Mouse (Mus musculus): ENCODE data around the gene Slc47a2. TPM values are rescaled to one million over a fixed set of nuclear protein-coding genes. Genes with fewer than 3 reads are reported as not detected.

The Slc47a2 gene
- polyA plus RNA-seq, 1 experiment from 2014 or later = not detected

GRCm38 (mm10) chr11:61300716-61301392 is 41.8 kb downstream of the Slc47a2 start:
- no peak overlapping the region; the same call in 1 of the 2 replicates for H3K4me3 ChIP-seq (replicated peaks)
- no peak overlapping the region for H3K27ac ChIP-seq
- WGBS = 16% methylated on average over 15 of the region's 16 CpGs
- no peaks in the 10 kb centered on the region for H3K9me3 ChIP-seq
- H3K9ac ChIP-seq = no peak overlapping the region
- H3K27me3 ChIP-seq (replicated peaks) = no peaks in the 10 kb centered on the region
- H3K4me1 ChIP-seq = peaks cover 5% of the 10 kb centered on the region; the same call in 1 of the 2 replicates
- peak overlapping the region; percentile 43 for H3K4me2 ChIP-seq
- no peaks in the 10 kb centered on the region for H3K36me3 ChIP-seq
- ATAC-seq (ENCODE audit: insufficient read depth, low FRiP score, low read depth) = peak; percentile 63; the same call in 1 of the 2 replicates

GRCm38 (mm10) chr11:61300205-61300604 is 42.5 kb downstream of the Slc47a2 start:
- Histone ChIP-seq H3K9ac (no peak overlapping the region), H3K27me3 (replicated peaks) (no peaks in the 10 kb centered on the region), H3K4me1 (peaks cover 5% of the 10 kb centered on the region; the same call in 1 of the 2 replicates), H3K27ac (no peak overlapping the region), H3K36me3 (no peaks in the 10 kb centered on the region), H3K4me2 (peak overlapping the region; percentile 43; the same call in 1 of the 2 replicates), H3K4me3 (replicated peaks) (no peak overlapping the region), H3K9me3 (no peaks in the 10 kb centered on the region)
- 56% methylated on average over 3 of the region's 3 CpGs for WGBS
- ATAC-seq (ENCODE audit: insufficient read depth, low FRiP score, low read depth) = no peak

- Histone ChIP-seq H3K9ac (no peak overlapping the region), H3K4me3 (replicated peaks) (no peak overlapping the region), H3K4me1 (peaks cover 5% of the 10 kb centered on the region; the same call in 1 of the 2 replicates), H3K36me3 (no peaks in the 10 kb centered on the region), H3K27me3 (replicated peaks) (no peaks in the 10 kb centered on the region), H3K27ac (no peak overlapping the region), H3K4me2 (no peak overlapping the region), H3K9me3 (no peaks in the 10 kb centered on the region)
- whole genome bisulfite sequencing = 41% methylated on average over 2 of the region's 2 CpGs
- ATAC-seq (ENCODE audit: insufficient read depth, low FRiP score, low read depth) = no peak
These were observed 44.8 kb downstream of the Slc47a2 start for GRCm38 (mm10) chr11:61297901-61298300.

GRCm38 (mm10) chr11:61297326-61297725 is 45.3 kb downstream of the Slc47a2 start:
- no peak overlapping the region for H3K4me2 ChIP-seq
- no peaks in the 10 kb centered on the region for H3K27me3 ChIP-seq (replicated peaks)
- H3K4me1 ChIP-seq = peaks cover 5% of the 10 kb centered on the region; the same call in 1 of the 2 replicates
- no peak overlapping the region for H3K27ac ChIP-seq
- no peaks in the 10 kb centered on the region for H3K9me3 ChIP-seq
- no peak overlapping the region for H3K4me3 ChIP-seq (replicated peaks)
- H3K9ac ChIP-seq = no peak overlapping the region
- 83% methylated on average over 2 of the region's 2 CpGs for WGBS
- ATAC-seq (ENCODE audit: insufficient read depth, low FRiP score, low read depth) = no peak
- no peaks in the 10 kb centered on the region for H3K36me3 ChIP-seq

GRCm38 (mm10) chr11:61296556-61296955 is 46.1 kb downstream of the Slc47a2 start:
- Histone ChIP-seq H3K27me3 (replicated peaks) (no peaks in the 10 kb centered on the region), H3K36me3 (no peaks in the 10 kb centered on the region), H3K9ac (no peak overlapping the region), H3K9me3 (no peaks in the 10 kb centered on the region), H3K4me1 (peaks cover 5% of the 10 kb centered on the region; the same call in 1 of the 2 replicates), H3K4me3 (replicated peaks) (no peak overlapping the region), H3K4me2 (no peak overlapping the region), H3K27ac (no peak overlapping the region)
- 89% methylated on average over 1 of the region's 1 CpGs for WGBS
- no peak for ATAC-seq (ENCODE audit: insufficient read depth, low FRiP score, low read depth)

GRCm38 (mm10) chr11:61295556-61295955 is 47.1 kb downstream of the Slc47a2 start:
- Histone ChIP-seq H3K9me3 (no peaks in the 10 kb centered on the region), H3K4me1 (0 out of 2 replicates have a peak, but pooled peaks cover 2% of the 10 kb centered on the region), H3K27me3 (replicated peaks) (no peaks in the 10 kb centered on the region), H3K9ac (no peak overlapping the region), H3K4me2 (no peak overlapping the region), H3K4me3 (replicated peaks) (no peak overlapping the region), H3K36me3 (no peaks in the 10 kb centered on the region), H3K27ac (no peak overlapping the region)
- 92% methylated on average over 2 of the region's 2 CpGs for WGBS
- ATAC-seq (ENCODE audit: insufficient read depth, low FRiP score, low read depth) = no peak

- no peak for ATAC-seq (ENCODE audit: insufficient read depth, low FRiP score, low read depth)
- H3K4me3 ChIP-seq (replicated peaks) = no peak overlapping the region
- H3K9ac ChIP-seq = no peak overlapping the region
- no peaks in the 10 kb centered on the region for H3K27me3 ChIP-seq (replicated peaks)
- H3K36me3 ChIP-seq = no peaks in the 10 kb centered on the region
- no peak overlapping the region for H3K27ac ChIP-seq
- no peaks in the 10 kb centered on the region for H3K9me3 ChIP-seq
- WGBS = 46% methylated on average over 3 of the region's 3 CpGs
- no peaks in the 10 kb centered on the region for H3K4me1 ChIP-seq
- H3K4me2 ChIP-seq = no peak overlapping the region
These were observed 48.2 kb downstream of the Slc47a2 start for GRCm38 (mm10) chr11:61294431-61294830.

GRCm38 (mm10) chr11:61293251-61293650 is 49.4 kb downstream of the Slc47a2 start:
- H3K4me1 ChIP-seq = no peaks in the 10 kb centered on the region
- no peak overlapping the region for H3K4me3 ChIP-seq (replicated peaks)
- H3K27ac ChIP-seq = no peak overlapping the region
- no peak overlapping the region for H3K4me2 ChIP-seq
- 65% methylated on average over 2 of the region's 2 CpGs for WGBS
- H3K27me3 ChIP-seq (replicated peaks) = no peaks in the 10 kb centered on the region
- H3K36me3 ChIP-seq = no peaks in the 10 kb centered on the region
- H3K9ac ChIP-seq = no peak overlapping the region
- no peaks in the 10 kb centered on the region for H3K9me3 ChIP-seq
- no peak for ATAC-seq (ENCODE audit: insufficient read depth, low FRiP score, low read depth)

GRCm38 (mm10) chr11:61284323-61284722 is 58.3 kb downstream of the Slc47a2 start:
- H3K27ac ChIP-seq = no peak overlapping the region
- no peak overlapping the region for H3K4me3 ChIP-seq (replicated peaks)
- WGBS = 72% methylated on average over 6 of the region's 6 CpGs
- no peak overlapping the region for H3K9ac ChIP-seq
- H3K9me3 ChIP-seq = no peaks in the 10 kb centered on the region
- H3K4me2 ChIP-seq = no peak overlapping the region
- H3K36me3 ChIP-seq = no peaks in the 10 kb centered on the region
- no peak for ATAC-seq (ENCODE audit: insufficient read depth, low FRiP score, low read depth)
- no peaks in the 10 kb centered on the region for H3K27me3 ChIP-seq (replicated peaks)
- H3K4me1 ChIP-seq = no peaks in the 10 kb centered on the region

GRCm38 (mm10) chr11:61283414-61284049 is 59.1 kb downstream of the Slc47a2 start:
- ATAC-seq (ENCODE audit: insufficient read depth, low FRiP score, low read depth) = no peak
- Histone ChIP-seq H3K4me2 (no peak overlapping the region), H3K9me3 (no peaks in the 10 kb centered on the region), H3K9ac (no peak overlapping the region), H3K36me3 (no peaks in the 10 kb centered on the region), H3K27ac (no peak overlapping the region), H3K4me3 (replicated peaks) (no peak overlapping the region), H3K4me1 (no peaks in the 10 kb centered on the region), H3K27me3 (replicated peaks) (no peaks in the 10 kb centered on the region)
- WGBS = 79% methylated on average over 10 of the region's 10 CpGs

GRCm38 (mm10) chr11:61278445-61279077 is 64.1 kb downstream of the Slc47a2 start:
- 0 out of 2 replicates have a peak, but pooled peaks cover 2% of the 10 kb centered on the region for H3K4me1 ChIP-seq
- H3K4me2 ChIP-seq = no peak overlapping the region
- H3K4me3 ChIP-seq (replicated peaks) = no peak overlapping the region
- H3K9ac ChIP-seq = no peak overlapping the region
- no peaks in the 10 kb centered on the region for H3K36me3 ChIP-seq
- H3K27ac ChIP-seq = peak overlapping the region; percentile 49; the same call in 1 of the 2 replicates
- no peaks in the 10 kb centered on the region for H3K9me3 ChIP-seq
- H3K27me3 ChIP-seq (replicated peaks) = no peaks in the 10 kb centered on the region
- no peak for ATAC-seq (ENCODE audit: insufficient read depth, low FRiP score, low read depth)
- 72% methylated on average over 8 of the region's 8 CpGs for WGBS

GRCm38 (mm10) chr11:61277937-61278336 is 64.7 kb downstream of the Slc47a2 start:
- Histone ChIP-seq H3K36me3 (no peaks in the 10 kb centered on the region), H3K27ac (no peak overlapping the region; the same call in 1 of the 2 replicates), H3K9me3 (no peaks in the 10 kb centered on the region), H3K27me3 (replicated peaks) (no peaks in the 10 kb centered on the region), H3K4me1 (0 out of 2 replicates have a peak, but pooled peaks cover 2% of the 10 kb centered on the region), H3K9ac (no peak overlapping the region), H3K4me3 (replicated peaks) (no peak overlapping the region), H3K4me2 (no peak overlapping the region)
- ATAC-seq (ENCODE audit: insufficient read depth, low FRiP score, low read depth) = no peak
- WGBS = 46% methylated on average over 2 of the region's 2 CpGs
